Mouse (Mus musculus) thymus, postnatal 0 days (tissue): ENCODE measurements around the gene Tubd1. TPM values are rescaled to one million over a fixed set of nuclear protein-coding genes. Genes with fewer than 3 reads are reported as not detected.
A peak's percentile ranks its signal among the peaks of the same experiment; 100 is the strongest.

Experiments used
- DNase-seq: peaks from one replicate; pipeline ENCODE4 v3.0.0-alpha.2; 2015; ENCODE audit warnings: low spot score
- polyA plus RNA-seq: library from polyadenylated mRNA; unstranded; fragments of >200 nt; fragmentation: Nextera tagmentation; extraction: Ambion mirVana; gene quantifications from 2 replicates; pipeline ENCODE4 v1.2.1, GENCODE M21; 2015

The Tubd1 gene
- polyA plus RNA-seq, 1 experiment from 2014 or later = 17.2 TPM

- no peak for DNase-seq
Observed at GRCm38 (mm10) chr11:86583313-86583825, 38.6 kb downstream of the Tubd1 start.

GRCm38 (mm10) chr11:86583990-86584897 lies 39.5 kb downstream of the Tubd1 start:
- no peak for DNase-seq

GRCm38 (mm10) chr11:86584898-86585597 lies 40.3 kb downstream of the Tubd1 start:
- DNase-seq = no peak

GRCm38 (mm10) chr11:86585598-86585984 lies 40.8 kb downstream of the Tubd1 start:
- no peak for DNase-seq

GRCm38 (mm10) chr11:86586177-86586867 lies 41.5 kb downstream of the Tubd1 start:
- peak; percentile 65 for DNase-seq

- DNase-seq = peak; percentile 58
Observed at GRCm38 (mm10) chr11:86586868-86587792, 42.3 kb downstream of the Tubd1 start.

GRCm38 (mm10) chr11:86587830-86588229 lies 43.0 kb downstream of the Tubd1 start:
- DNase-seq = no peak

GRCm38 (mm10) chr11:86588583-86589298 lies 44.0 kb downstream of the Tubd1 start:
- DNase-seq = no peak

GRCm38 (mm10) chr11:86590066-86590465 lies 45.3 kb downstream of the Tubd1 start:
- no peak for DNase-seq

GRCm38 (mm10) chr11:86590579-86590978 lies 45.8 kb downstream of the Tubd1 start:
- no peak for DNase-seq

GRCm38 (mm10) chr11:86591301-86591845 lies 46.6 kb downstream of the Tubd1 start:
- no peak for DNase-seq

GRCm38 (mm10) chr11:86591931-86592616 lies 47.3 kb downstream of the Tubd1 start:
- DNase-seq = no peak

- peak; percentile 37 for DNase-seq
Observed at GRCm38 (mm10) chr11:86592993-86593392, 48.2 kb downstream of the Tubd1 start.

GRCm38 (mm10) chr11:86593443-86593842 lies 48.7 kb downstream of the Tubd1 start:
- no peak for DNase-seq

- no peak for DNase-seq
Observed at GRCm38 (mm10) chr11:86594188-86594876, 49.5 kb downstream of the Tubd1 start.

- peak; percentile 49 for DNase-seq
Observed at GRCm38 (mm10) chr11:86595366-86595765, 50.6 kb downstream of the Tubd1 start.

GRCm38 (mm10) chr11:86596187-86596960 lies 51.6 kb downstream of the Tubd1 start:
- DNase-seq = no peak
